Mouse (Mus musculus): ENCODE results near the gene Mpig6b.

GRCm38 (mm10) chr17:35023756-35024155, 42.2 kb downstream of the Mpig6b start:
- TF ChIP-seq CTCF (IDR thresholded peaks at IDR 0.05; ENCODE audit: low read depth, low read length) (no peak), POLR2A (IDR thresholded peaks at IDR 0.05; ENCODE audit: borderline replicate concordance, low read depth, low read length) (no peak)
